Mouse (Mus musculus) cerebellum, adult 2 months (tissue): Measurements from ENCODE around the gene Ecd. TPM values are rescaled to one million over a fixed set of nuclear protein-coding genes. Genes with fewer than 3 reads are reported as not detected.
A peak's percentile ranks its signal among the peaks of the same experiment; 100 is the strongest.

Experiments
- DNase-seq, 2 experiments: peaks; one replicate each; pipeline ENCODE4 v3.0.0; 2021
- H3K27ac ChIP-seq: fragments of 200-500 bp; 2 replicates; pipeline ENCODE4 v1.5.1; 2012; ENCODE audit warnings: low read length, control low read depth, inconsistent platforms; ENCODE audit not compliant: insufficient read depth
- H3K27me3 ChIP-seq: fragments of 200-500 bp; 2 replicates; pipeline ENCODE4 v1.6.1; 2012; ENCODE audit warnings: inconsistent platforms, mild to moderate bottlenecking, low read length, moderate library complexity; ENCODE audit not compliant: control insufficient read depth, insufficient read depth
- H3K4me1 ChIP-seq: fragments of 200-500 bp; 2 replicates; pipeline ENCODE4 v1.6.1; 2011; ENCODE audit warnings: low read length; ENCODE audit not compliant: control insufficient read depth, insufficient read depth
- H3K4me3 ChIP-seq: fragments of 200-500 bp; replicated peaks from 2 replicates; pipeline ENCODE3; 2011; ENCODE audit warnings: mild to moderate bottlenecking, low read depth, low read length, control low read depth; ENCODE audit not compliant: insufficient read depth
- CTCF ChIP-seq: fragments of 200-500 bp; IDR thresholded peaks from 2 replicates; pipeline ENCODE4 v1.5.1; 2011; ENCODE audit warnings: low read depth, mild to moderate bottlenecking, control low read depth, low read length, moderate library complexity, borderline replicate concordance; ENCODE audit not compliant: insufficient read depth
- POLR2A ChIP-seq: fragments of 200-500 bp; IDR thresholded peaks from 2 replicates; pipeline ENCODE4 v1.6.1; 2011; ENCODE audit warnings: low read length, control low read depth, borderline replicate concordance; ENCODE audit not compliant: insufficient read depth
- WGBS: fragments of 180-500 bp; shearing (Covaris S2); methylation state at CpG from one replicate; pipeline ENCODE4 v1.1.7; 2018; 5-methylcytosine and 5-hydroxymethylcytosine counted together
- polyA plus RNA-seq: library from polyadenylated mRNA; depleted of rRNA; stranded (reverse); fragments of >200 nt; gene quantifications from 2 replicates; pipeline ENCODE4 v1.2.3, GENCODE M21; 2012

Ecd gene
- polyA plus RNA-seq, 1 experiment: 32.1 TPM

- no peak overlapping the region for H3K27ac ChIP-seq
- WGBS: 89% methylated on average over 5 of the region's 5 CpGs
- DNase-seq: no peak
- H3K27me3 ChIP-seq: no peaks in the 10 kb centered on the region
- TF ChIP-seq CTCF: no peak
- no peak for TF ChIP-seq POLR2A
- no peaks in the 10 kb centered on the region for H3K4me1 ChIP-seq
- no peak overlapping the region for H3K4me3 ChIP-seq
Measured at GRCm38 (mm10) chr14:20379087-20379640, 31.2 kb upstream of the Ecd start.

- Histone ChIP-seq H3K4me1 (no peaks in the 10 kb centered on the region), H3K4me3 (no peak overlapping the region), H3K27me3 (no peaks in the 10 kb centered on the region), H3K27ac (no peak overlapping the region)
- TF ChIP-seq CTCF (peak; percentile 60; the same call in 1 of the 2 replicates), POLR2A (no peak)
- 31% methylated on average over 13 of the region's 13 CpGs for WGBS
- DNase-seq: peak; percentile 42 to 48
Measured at GRCm38 (mm10) chr14:20378313-20379061, 30.6 kb upstream of the Ecd start.

GRCm38 (mm10) chr14:20377112-20377521 lies 29.2 kb upstream of the Ecd start:
- Histone ChIP-seq H3K4me1 (no peaks in the 10 kb centered on the region; the same call in 1 of the 2 replicates), H3K27ac (no peak overlapping the region), H3K4me3 (no peak overlapping the region), H3K27me3 (no peaks in the 10 kb centered on the region)
- WGBS: 70% methylated on average over 4 of the region's 4 CpGs
- TF ChIP-seq POLR2A: no peak
- TF ChIP-seq CTCF: no peak
- DNase-seq: no peak

- Histone ChIP-seq H3K4me1 (no peaks in the 10 kb centered on the region; the same call in 1 of the 2 replicates), H3K27ac (no peak overlapping the region), H3K4me3 (no peak overlapping the region), H3K27me3 (no peaks in the 10 kb centered on the region)
- no peak for TF ChIP-seq CTCF
- no peak for TF ChIP-seq POLR2A
- no peak for DNase-seq
- 90% methylated on average over 1 of the region's 1 CpGs for WGBS
Measured at GRCm38 (mm10) chr14:20371854-20372253, 23.9 kb upstream of the Ecd start.

- no peak for DNase-seq
- TF ChIP-seq CTCF: no peak
- TF ChIP-seq POLR2A: no peak
- H3K4me3 ChIP-seq: no peak overlapping the region
- no peak overlapping the region for H3K27ac ChIP-seq
- WGBS: 84% methylated on average over 7 of the region's 7 CpGs
- no peaks in the 10 kb centered on the region; the same call in 1 of the 2 replicates for H3K4me1 ChIP-seq
- H3K27me3 ChIP-seq: no peaks in the 10 kb centered on the region
Measured at GRCm38 (mm10) chr14:20370798-20371197, 22.9 kb upstream of the Ecd start.

- Histone ChIP-seq H3K4me1 (no peaks in the 10 kb centered on the region; the same call in 1 of the 2 replicates), H3K27me3 (no peaks in the 10 kb centered on the region), H3K4me3 (no peak overlapping the region), H3K27ac (no peak overlapping the region)
- WGBS: 98% methylated on average over 3 of the region's 3 CpGs
- no peak for TF ChIP-seq POLR2A
- no peak for TF ChIP-seq CTCF
- no peak for DNase-seq
Measured at GRCm38 (mm10) chr14:20368271-20368670, 20.4 kb upstream of the Ecd start.

GRCm38 (mm10) chr14:20363230-20363629 lies 15.3 kb upstream of the Ecd start:
- H3K27ac ChIP-seq: no peak overlapping the region
- H3K27me3 ChIP-seq: no peaks in the 10 kb centered on the region
- no peak for DNase-seq
- H3K4me1 ChIP-seq: no peaks in the 10 kb centered on the region
- WGBS: 95% methylated on average over 4 of the region's 4 CpGs
- no peak overlapping the region for H3K4me3 ChIP-seq
- no peak for TF ChIP-seq CTCF
- no peak for TF ChIP-seq POLR2A

GRCm38 (mm10) chr14:20347441-20347990 lies 405 bp downstream of the Ecd start:
- 0 out of 2 replicates have a peak overlapping the region, but pooled peaks have one; percentile 32 for H3K27ac ChIP-seq
- WGBS: under 1% methylated on average over 15 of the region's 15 CpGs
- no peak for DNase-seq
- peak overlapping the region; percentile 98 for H3K4me3 ChIP-seq
- TF ChIP-seq POLR2A (no peak), CTCF (no peak)
- H3K4me1 ChIP-seq: peaks cover 6% of the 10 kb centered on the region
- no peaks in the 10 kb centered on the region for H3K27me3 ChIP-seq
